Mouse (Mus musculus): ENCODE data around the gene Il10. TPM values are rescaled to one million over a fixed set of nuclear protein-coding genes. Genes with fewer than 3 reads are reported as not detected.

The Il10 gene
- not detected in 2 replicates for polyA plus RNA-seq (2015; fragmentation: Nextera tagmentation; extraction: Ambion mirVana)

DNA sequence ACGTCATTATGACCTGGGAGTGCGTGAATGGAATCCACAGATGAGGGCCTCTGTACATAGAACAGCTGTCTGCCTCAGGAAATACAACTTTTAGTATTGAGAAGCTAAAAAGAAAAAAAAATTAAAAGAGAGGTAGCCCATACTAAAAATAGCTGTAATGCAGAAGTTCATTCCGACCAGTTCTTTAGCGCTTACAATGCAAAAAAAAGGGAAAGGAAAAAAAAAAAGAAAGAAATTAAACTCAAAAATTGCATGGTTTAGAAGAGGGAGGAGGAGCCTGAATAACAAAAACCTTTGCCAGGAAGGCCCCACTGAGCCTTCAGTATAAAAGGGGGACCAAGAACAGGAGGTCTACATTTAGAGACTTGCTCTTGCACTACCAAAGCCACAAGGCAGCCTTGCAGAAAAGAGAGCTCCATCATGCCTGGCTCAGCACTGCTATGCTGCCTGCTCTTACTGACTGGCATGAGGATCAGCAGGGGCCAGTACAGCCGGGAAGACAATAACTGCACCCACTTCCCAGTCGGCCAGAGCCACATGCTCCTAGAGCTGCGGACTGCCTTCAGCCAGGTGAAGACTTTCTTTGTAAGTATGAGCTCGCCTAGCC lies at the start of gene Il10:
Il10 (plus strand) TSS at position 354 of the 607 bp plus-strand sequence.
- Histone ChIP-seq H3K9me3 (ENCODE audit: low read length) (no peaks in the 10 kb centered on the region), H3K27me3 (ENCODE audit: insufficient read depth, low read length) (peaks cover 4% of the 10 kb centered on the region; the same call in 1 of the 2 replicates), H3K4me3 (ENCODE audit: low read length) (no peak within 1 kb of the TSS), H3K27ac (ENCODE audit: low read length) (no peak within 1 kb of the TSS), H3K36me3 (ENCODE audit: insufficient read depth, low read length) (no peaks in the 10 kb centered on the region), H3K4me2 (replicated peaks; ENCODE audit: low read depth, low read length) (no peak within 1 kb of the TSS), H3K9ac (replicated peaks; ENCODE audit: low read length) (no peak within 1 kb of the TSS), H3K4me1 (ENCODE audit: insufficient read depth, low read length) (peaks cover 17% of the 10 kb centered on the region)
- ATAC-seq (ENCODE audit: low FRiP score, low TSS enrichment), result no peak
- WGBS, result 66% methylated on average over 8 of the region's 8 CpGs

- no peaks in the 10 kb centered on the region for H3K4me1 ChIP-seq (ENCODE audit: insufficient read depth, low read length)
- no peaks in the 10 kb centered on the region for H3K9me3 ChIP-seq (ENCODE audit: low read length)
- no peak overlapping the region for H3K4me2 ChIP-seq (replicated peaks; ENCODE audit: low read depth, low read length)
- H3K27ac ChIP-seq (ENCODE audit: low read length), result no peak overlapping the region
- H3K36me3 ChIP-seq (ENCODE audit: insufficient read depth, low read length), result no peaks in the 10 kb centered on the region
- H3K9ac ChIP-seq (replicated peaks; ENCODE audit: low read length), result no peak overlapping the region
- no peak overlapping the region for H3K4me3 ChIP-seq (ENCODE audit: low read length)
- ATAC-seq (ENCODE audit: low FRiP score, low TSS enrichment), result no peak
- WGBS, result 65% methylated on average over 1 of the region's 1 CpGs
- H3K27me3 ChIP-seq (ENCODE audit: insufficient read depth, low read length), result no peaks in the 10 kb centered on the region
These were observed 40.2 kb upstream of the Il10 start for GRCm38 (mm10) chr1:130979455-130979854.

DNA sequence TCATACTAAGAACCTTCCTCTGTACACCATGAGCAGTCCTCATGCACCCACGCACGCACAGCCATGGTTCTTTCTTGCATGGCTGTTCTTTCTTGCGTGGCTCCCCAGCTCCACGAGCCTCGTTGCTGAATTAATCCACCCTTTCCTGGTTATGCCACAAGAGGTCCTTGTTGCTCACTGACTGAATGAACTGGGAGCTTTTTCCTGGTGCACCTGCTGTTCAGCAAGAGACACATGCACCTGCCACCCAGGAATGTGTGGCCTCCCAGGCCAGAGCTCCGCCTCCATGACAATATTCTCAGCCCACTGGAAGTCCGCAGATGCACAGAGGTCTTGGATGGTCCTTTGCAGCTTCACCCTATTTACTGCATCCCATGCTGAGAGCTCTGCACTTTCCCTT lies 35.2 kb upstream of the Il10 start:
- ATAC-seq (ENCODE audit: low FRiP score, low TSS enrichment), result no peak
- Histone ChIP-seq H3K27me3 (ENCODE audit: insufficient read depth, low read length) (no peaks in the 10 kb centered on the region), H3K36me3 (ENCODE audit: insufficient read depth, low read length) (no peaks in the 10 kb centered on the region), H3K9ac (replicated peaks; ENCODE audit: low read length) (no peak overlapping the region), H3K4me3 (ENCODE audit: low read length) (no peak overlapping the region), H3K4me2 (replicated peaks; ENCODE audit: low read depth, low read length) (no peak overlapping the region), H3K9me3 (ENCODE audit: low read length) (no peaks in the 10 kb centered on the region), H3K27ac (ENCODE audit: low read length) (no peak overlapping the region), H3K4me1 (ENCODE audit: insufficient read depth, low read length) (no peaks in the 10 kb centered on the region)
- WGBS, result 63% methylated on average over 7 of the region's 7 CpGs

DNA sequence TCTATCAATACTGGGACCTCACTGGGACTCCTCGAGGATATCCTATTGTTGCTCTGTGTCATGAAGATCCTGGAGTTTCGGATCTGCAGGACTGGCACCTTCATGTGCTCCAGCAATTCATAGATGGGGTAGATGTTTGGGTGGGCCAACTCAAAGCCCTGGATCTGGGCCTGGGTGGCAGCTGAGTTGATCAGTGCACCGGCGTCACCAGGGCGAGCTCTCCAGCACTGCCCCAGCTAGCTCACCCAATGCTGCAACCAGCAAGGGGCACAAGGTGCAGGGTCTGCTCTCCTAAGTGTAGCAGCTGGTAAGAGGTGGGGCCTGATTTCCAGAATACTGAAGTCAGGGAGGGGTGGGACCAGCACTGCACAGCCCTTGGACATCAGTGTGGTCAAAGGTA lies 32.6 kb upstream of the Il10 start:
- Histone ChIP-seq H3K4me2 (replicated peaks; ENCODE audit: low read depth, low read length) (no peak overlapping the region), H3K9ac (replicated peaks; ENCODE audit: low read length) (no peak overlapping the region), H3K27ac (ENCODE audit: low read length) (no peak overlapping the region), H3K36me3 (ENCODE audit: insufficient read depth, low read length) (no peaks in the 10 kb centered on the region), H3K4me1 (ENCODE audit: insufficient read depth, low read length) (no peaks in the 10 kb centered on the region), H3K9me3 (ENCODE audit: low read length) (no peaks in the 10 kb centered on the region), H3K27me3 (ENCODE audit: insufficient read depth, low read length) (no peaks in the 10 kb centered on the region), H3K4me3 (ENCODE audit: low read length) (no peak overlapping the region)
- no peak for ATAC-seq (ENCODE audit: low FRiP score, low TSS enrichment)
- WGBS, result 89% methylated on average over 5 of the region's 5 CpGs

GRCm38 (mm10) chr1:130987418-130987817 lies 32.2 kb upstream of the Il10 start:
- H3K9ac ChIP-seq (replicated peaks; ENCODE audit: low read length), result no peak overlapping the region
- no peaks in the 10 kb centered on the region for H3K9me3 ChIP-seq (ENCODE audit: low read length)
- ATAC-seq (ENCODE audit: low FRiP score, low TSS enrichment), result no peak
- no peak overlapping the region for H3K4me2 ChIP-seq (replicated peaks; ENCODE audit: low read depth, low read length)
- no peak overlapping the region for H3K4me3 ChIP-seq (ENCODE audit: low read length)
- no peaks in the 10 kb centered on the region for H3K36me3 ChIP-seq (ENCODE audit: insufficient read depth, low read length)
- no peaks in the 10 kb centered on the region for H3K27me3 ChIP-seq (ENCODE audit: insufficient read depth, low read length)
- no peak overlapping the region for H3K27ac ChIP-seq (ENCODE audit: low read length)
- H3K4me1 ChIP-seq (ENCODE audit: insufficient read depth, low read length), result no peaks in the 10 kb centered on the region

DNA sequence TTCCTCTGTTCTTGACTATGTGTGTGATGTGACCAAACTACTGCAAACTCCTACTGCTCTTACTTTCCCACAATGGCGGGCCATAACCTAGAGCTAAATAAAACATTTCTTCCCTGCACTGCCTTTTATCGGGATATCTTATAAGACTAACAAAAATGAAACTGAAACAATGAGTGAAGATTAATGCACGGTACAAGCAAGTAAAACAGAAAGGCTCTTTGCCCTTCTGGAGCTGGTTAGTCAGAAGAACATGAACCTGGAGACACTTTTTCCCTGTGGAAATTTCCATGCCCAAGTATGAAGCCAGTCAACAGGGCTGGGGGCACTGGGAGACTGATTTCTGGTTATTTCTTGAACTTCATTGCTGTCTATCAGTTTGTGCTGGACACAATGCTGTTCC lies 30.3 kb upstream of the Il10 start:
- Histone ChIP-seq H3K9ac (replicated peaks; ENCODE audit: low read length) (no peak overlapping the region), H3K4me1 (ENCODE audit: insufficient read depth, low read length) (no peaks in the 10 kb centered on the region), H3K4me2 (replicated peaks; ENCODE audit: low read depth, low read length) (no peak overlapping the region), H3K27ac (ENCODE audit: low read length) (no peak overlapping the region), H3K36me3 (ENCODE audit: insufficient read depth, low read length) (no peaks in the 10 kb centered on the region), H3K27me3 (ENCODE audit: insufficient read depth, low read length) (no peaks in the 10 kb centered on the region), H3K4me3 (ENCODE audit: low read length) (no peak overlapping the region), H3K9me3 (ENCODE audit: low read length) (no peaks in the 10 kb centered on the region)
- ATAC-seq (ENCODE audit: low FRiP score, low TSS enrichment), result no peak
- 84% methylated on average over 3 of the region's 3 CpGs for WGBS

DNA sequence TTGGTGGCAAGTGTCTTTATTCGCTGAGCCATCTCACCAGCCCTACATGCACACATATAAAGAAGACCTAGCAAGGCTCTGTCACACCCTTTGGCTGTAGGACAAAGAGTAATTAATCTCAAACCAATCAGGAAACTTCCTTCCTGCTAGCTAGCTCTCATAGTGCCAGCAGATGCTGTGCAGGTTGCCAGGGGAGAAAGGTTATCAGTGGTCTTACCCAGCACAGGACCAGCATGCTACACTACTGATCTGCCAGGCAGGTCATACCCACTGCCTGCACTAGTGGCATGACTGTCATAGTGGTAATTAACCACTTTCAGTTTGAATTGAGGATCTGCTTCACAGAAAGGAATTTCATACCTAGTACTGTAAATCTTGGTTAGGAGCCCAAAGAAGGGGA lies 29.2 kb upstream of the Il10 start:
- Histone ChIP-seq H3K4me2 (replicated peaks; ENCODE audit: low read depth, low read length) (no peak overlapping the region), H3K4me3 (ENCODE audit: low read length) (no peak overlapping the region), H3K9ac (replicated peaks; ENCODE audit: low read length) (no peak overlapping the region), H3K9me3 (ENCODE audit: low read length) (no peaks in the 10 kb centered on the region), H3K4me1 (ENCODE audit: insufficient read depth, low read length) (no peaks in the 10 kb centered on the region), H3K27ac (ENCODE audit: low read length) (no peak overlapping the region), H3K36me3 (ENCODE audit: insufficient read depth, low read length) (no peaks in the 10 kb centered on the region), H3K27me3 (ENCODE audit: insufficient read depth, low read length) (no peaks in the 10 kb centered on the region)
- no peak for ATAC-seq (ENCODE audit: low FRiP score, low TSS enrichment)
- WGBS, result 82% methylated on average over 1 of the region's 1 CpGs

DNA sequence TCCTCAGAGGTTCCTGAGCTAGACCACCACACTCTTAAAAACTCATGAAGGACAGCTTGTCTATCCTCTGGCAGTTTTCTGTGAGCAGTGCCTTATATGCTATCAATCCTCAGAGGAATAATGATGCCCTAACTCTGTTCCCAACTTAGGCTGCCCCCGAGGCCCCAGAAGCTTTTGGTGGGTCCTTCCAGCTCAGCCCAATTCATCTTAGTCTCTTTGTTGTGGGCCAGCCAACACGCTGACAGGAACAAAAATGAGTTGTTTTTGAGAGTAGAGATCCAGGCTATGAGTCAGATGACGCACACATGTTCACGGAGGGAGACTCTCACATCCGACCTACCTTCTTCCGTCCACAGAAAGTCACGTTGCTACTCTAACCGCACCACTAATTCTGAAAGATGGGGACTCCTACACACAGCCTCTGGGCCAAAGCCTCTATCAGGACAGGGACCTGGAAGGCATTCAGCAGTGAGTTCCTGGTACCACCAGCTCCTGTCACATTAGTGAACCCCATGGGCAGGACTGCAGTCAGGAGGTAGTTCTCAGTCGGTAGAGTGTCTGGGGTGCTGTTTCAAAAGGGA lies 26.0 kb upstream of the Il10 start:
- no peak overlapping the region for H3K4me3 ChIP-seq (ENCODE audit: low read length)
- H3K4me2 ChIP-seq (replicated peaks; ENCODE audit: low read depth, low read length), result no peak overlapping the region
- no peaks in the 10 kb centered on the region for H3K27me3 ChIP-seq (ENCODE audit: insufficient read depth, low read length)
- WGBS, result 75% methylated on average over 9 of the region's 9 CpGs
- H3K36me3 ChIP-seq (ENCODE audit: insufficient read depth, low read length), result no peaks in the 10 kb centered on the region
- H3K27ac ChIP-seq (ENCODE audit: low read length), result no peak overlapping the region
- H3K4me1 ChIP-seq (ENCODE audit: insufficient read depth, low read length), result no peaks in the 10 kb centered on the region
- no peak overlapping the region for H3K9ac ChIP-seq (replicated peaks; ENCODE audit: low read length)
- no peak for ATAC-seq (ENCODE audit: low FRiP score, low TSS enrichment)
- no peaks in the 10 kb centered on the region for H3K9me3 ChIP-seq (ENCODE audit: low read length)

GRCm38 (mm10) chr1:130995515-130995914 lies 24.1 kb upstream of the Il10 start:
- Histone ChIP-seq H3K9ac (replicated peaks; ENCODE audit: low read length) (no peak overlapping the region), H3K4me2 (replicated peaks; ENCODE audit: low read depth, low read length) (no peak overlapping the region), H3K4me1 (ENCODE audit: insufficient read depth, low read length) (no peaks in the 10 kb centered on the region), H3K4me3 (ENCODE audit: low read length) (no peak overlapping the region), H3K36me3 (ENCODE audit: insufficient read depth, low read length) (no peaks in the 10 kb centered on the region), H3K27me3 (ENCODE audit: insufficient read depth, low read length) (no peaks in the 10 kb centered on the region), H3K9me3 (ENCODE audit: low read length) (no peaks in the 10 kb centered on the region), H3K27ac (ENCODE audit: low read length) (no peak overlapping the region)
- ATAC-seq (ENCODE audit: low FRiP score, low TSS enrichment), result 0 out of 2 replicates have a peak, but pooled peaks have one; percentile 19
- 53% methylated on average over 1 of the region's 1 CpGs for WGBS

- Histone ChIP-seq H3K9me3 (ENCODE audit: low read length) (no peaks in the 10 kb centered on the region), H3K36me3 (ENCODE audit: insufficient read depth, low read length) (no peaks in the 10 kb centered on the region), H3K4me1 (ENCODE audit: insufficient read depth, low read length) (no peaks in the 10 kb centered on the region), H3K27me3 (ENCODE audit: insufficient read depth, low read length) (no peaks in the 10 kb centered on the region), H3K9ac (replicated peaks; ENCODE audit: low read length) (no peak overlapping the region), H3K4me3 (ENCODE audit: low read length) (no peak overlapping the region), H3K4me2 (replicated peaks; ENCODE audit: low read depth, low read length) (no peak overlapping the region), H3K27ac (ENCODE audit: low read length) (no peak overlapping the region)
- WGBS, result 88% methylated on average over 10 of the region's 10 CpGs
- no peak for ATAC-seq (ENCODE audit: low FRiP score, low TSS enrichment)
These were observed 23.3 kb upstream of the Il10 start for GRCm38 (mm10) chr1:130996356-130996755.

All from kidney, embryonic 16.5 days (tissue).